Mouse (Mus musculus) liver, embryonic 11.5 days (tissue): ENCODE results near the gene Cldn16. TPM values are rescaled to one million over a fixed set of nuclear protein-coding genes. Genes with fewer than 3 reads are reported as not detected.
"Not testable (repeated sequence)": the region's sequence is repeated elsewhere in the genome, so short reads cannot be mapped to it uniquely, and the experiment has no call there.

ENCODE experiments used
- ATAC-seq: fragments of 200-750 bp; cut with Nextera tagmentation; replicated peaks from 2 replicates; pipeline ENCODE4 v1.8.0; 2017; ENCODE audit warnings: moderate number of reproducible peaks, mild to moderate bottlenecking, moderate TSS enrichment, moderate library complexity; ENCODE audit not compliant: low FRiP score
- DNase-seq: peaks from one replicate; pipeline ENCODE4 v3.0.0-alpha.2; 2017; ENCODE audit warnings: low spot score
- H3K27ac ChIP-seq: fragments of 300-500 bp; sonication (generic); 2 replicates; pipeline ENCODE4 v1.5.1; 2014; ENCODE audit warnings: mild to moderate bottlenecking, low read depth, low read length, control low read depth
- H3K27me3 ChIP-seq: fragments of 300-500 bp; sonication (generic); replicated peaks from 2 replicates; pipeline ENCODE4 v1.6.1; 2014; ENCODE audit warnings: low read length, mixed read lengths; ENCODE audit not compliant: control insufficient read depth, insufficient read depth
- H3K36me3 ChIP-seq: fragments of 300-500 bp; sonication (generic); 2 replicates; pipeline ENCODE4 v1.6.1; 2014; ENCODE audit warnings: mild to moderate bottlenecking, low read length, moderate library complexity, mixed read lengths; ENCODE audit not compliant: control insufficient read depth, insufficient read depth
- H3K4me1 ChIP-seq: fragments of 300-500 bp; sonication (generic); replicated peaks from 2 replicates; pipeline ENCODE4 v1.6.1; 2014; ENCODE audit warnings: low read length, mixed read lengths; ENCODE audit not compliant: control insufficient read depth, insufficient read depth
- H3K4me2 ChIP-seq: fragments of 300-500 bp; sonication (generic); 2 replicates; pipeline ENCODE4 v1.6.1; 2014; ENCODE audit warnings: mild to moderate bottlenecking, control low read depth, moderate library complexity
- H3K4me3 ChIP-seq: fragments of 300-500 bp; sonication (generic); 2 replicates; pipeline ENCODE4 v1.5.1; 2014; ENCODE audit warnings: low read depth, low read length, control low read depth
- H3K9ac ChIP-seq: fragments of 300-500 bp; sonication (generic); 2 replicates; pipeline ENCODE4 v1.6.1; 2014; ENCODE audit warnings: low read depth, low read length, control low read depth
- H3K9me3 ChIP-seq: fragments of 300-500 bp; sonication (generic); 2 replicates; pipeline ENCODE4 v1.6.1; 2016; ENCODE audit warnings: low read length, inconsistent platforms, mixed read lengths; ENCODE audit not compliant: control insufficient read depth
- WGBS: fragments of 180-500 bp; shearing (Covaris S2); extraction: QIAGEN DNeasy Blood & Tissue Kit; methylation state at CpG from one replicate; pipeline ENCODE4 v1.1.7; 2014; 5-methylcytosine and 5-hydroxymethylcytosine counted together
- polyA plus RNA-seq: library from polyadenylated mRNA; unstranded; fragments of >200 nt; fragmentation: Nextera tagmentation; extraction: Ambion mirVana; gene quantifications from 2 replicates; pipeline ENCODE4 v1.2.1, GENCODE M21; 2014

Gene Cldn16
- polyA plus RNA-seq, 1 experiment from 2014 or later = not detected

DNA sequence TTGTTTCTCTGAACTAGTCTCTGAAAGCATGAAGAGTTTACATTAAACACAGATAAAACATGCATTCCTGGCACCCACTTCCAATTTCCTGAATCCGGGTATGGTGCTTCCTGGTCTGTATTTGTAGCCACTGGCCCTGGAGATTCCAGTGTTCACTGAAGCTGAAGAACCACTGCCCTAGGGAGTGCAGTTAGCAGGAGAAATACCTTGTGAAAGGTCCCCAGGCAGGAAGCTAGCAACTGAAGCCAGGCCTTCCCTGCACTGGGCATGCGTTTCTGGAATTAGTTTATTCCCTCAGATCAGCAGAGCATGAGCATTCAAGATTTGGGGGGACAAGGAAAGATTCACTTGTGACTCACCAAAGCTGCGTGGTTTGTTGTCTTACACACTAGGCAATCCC, 8.8 kb upstream of the Cldn16 start:
- 60% methylated on average over 3 of the region's 3 CpGs for WGBS
- H3K9ac ChIP-seq = no peak overlapping the region
- no peak overlapping the region for H3K27ac ChIP-seq
- no peaks in the 10 kb centered on the region for H3K27me3 ChIP-seq
- H3K9me3 ChIP-seq = no peaks in the 10 kb centered on the region
- no peak overlapping the region for H3K4me3 ChIP-seq
- no peak for ATAC-seq
- H3K4me2 ChIP-seq = no peak overlapping the region
- no peaks in the 10 kb centered on the region for H3K4me1 ChIP-seq
- no peak for DNase-seq
- H3K36me3 ChIP-seq = no peaks in the 10 kb centered on the region

GRCm38 (mm10) chr16:26456182-26456581, 6.8 kb upstream of the Cldn16 start:
- H3K27me3 ChIP-seq = no peaks in the 10 kb centered on the region
- H3K36me3 ChIP-seq = no peaks in the 10 kb centered on the region
- no peak overlapping the region for H3K9ac ChIP-seq
- H3K9me3 ChIP-seq = no peaks in the 10 kb centered on the region
- no peak overlapping the region for H3K27ac ChIP-seq
- no peak overlapping the region for H3K4me2 ChIP-seq
- DNase-seq (no peak), ATAC-seq (no peak)
- H3K4me3 ChIP-seq = no peak overlapping the region
- H3K4me1 ChIP-seq = no peaks in the 10 kb centered on the region
- 74% methylated on average over 2 of the region's 2 CpGs for WGBS

- no peaks in the 10 kb centered on the region for H3K36me3 ChIP-seq
- H3K4me1 ChIP-seq = no peaks in the 10 kb centered on the region
- ATAC-seq (no peak), DNase-seq (no peak)
- H3K27me3 ChIP-seq = no peaks in the 10 kb centered on the region
- 80% methylated on average over 4 of the region's 4 CpGs for WGBS
- H3K4me3 ChIP-seq = no peak overlapping the region
- H3K9ac ChIP-seq = no peak overlapping the region
- H3K27ac ChIP-seq = no peak overlapping the region
- H3K9me3 ChIP-seq = no peaks in the 10 kb centered on the region
- H3K4me2 ChIP-seq = no peak overlapping the region
These were observed 3.6 kb downstream of the Cldn16 start for GRCm38 (mm10) chr16:26466535-26466934.

DNA sequence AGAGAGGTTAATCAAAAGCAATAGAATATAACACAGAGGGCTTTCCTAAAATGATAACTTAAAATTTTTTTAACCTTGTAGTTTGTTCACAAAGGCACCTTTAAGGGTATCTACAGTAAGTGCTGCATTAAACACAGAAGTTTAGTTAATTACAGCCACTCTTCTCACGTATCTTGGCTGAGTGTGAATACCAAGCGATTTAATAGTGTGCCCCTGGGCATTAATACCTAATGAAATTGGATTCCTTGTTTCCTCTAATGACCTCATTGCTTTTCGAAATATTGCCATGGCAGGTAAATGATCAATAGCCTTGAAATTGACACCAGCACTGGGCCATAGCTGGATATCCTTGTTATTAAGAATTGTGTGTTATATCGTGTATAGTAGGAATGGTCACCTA, 8.3 kb downstream of the Cldn16 start:
- 78% methylated on average over 4 of the region's 4 CpGs for WGBS
- H3K36me3 ChIP-seq = no peaks in the 10 kb centered on the region
- ATAC-seq (no peak), DNase-seq (no peak)
- H3K27ac ChIP-seq = no peak overlapping the region
- H3K4me1 ChIP-seq = no peaks in the 10 kb centered on the region
- H3K9me3 ChIP-seq = no peaks in the 10 kb centered on the region
- no peak overlapping the region for H3K4me2 ChIP-seq
- H3K9ac ChIP-seq = no peak overlapping the region
- H3K27me3 ChIP-seq = no peaks in the 10 kb centered on the region
- no peak overlapping the region for H3K4me3 ChIP-seq

DNA sequence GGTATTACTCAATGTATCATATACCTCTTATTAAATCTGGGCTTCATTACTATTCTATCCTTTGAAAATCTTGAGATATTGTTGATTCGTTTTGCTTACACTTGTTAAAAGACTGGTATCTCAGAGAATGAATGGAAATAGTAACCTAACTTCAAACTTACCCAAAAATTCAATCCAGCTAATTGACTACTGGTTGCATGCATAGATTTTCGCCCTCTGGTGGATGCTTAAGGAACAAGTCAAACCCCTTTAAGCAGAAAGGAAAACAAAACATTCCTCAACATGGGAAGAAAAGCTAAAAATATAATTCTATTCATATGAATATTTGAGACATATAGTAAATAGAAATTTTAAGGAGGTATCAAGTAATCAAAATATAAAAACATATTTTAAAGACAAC, 32.8 kb downstream of the Cldn16 start:
- Histone ChIP-seq H3K27ac (no peak overlapping the region), H3K36me3 (no peaks in the 10 kb centered on the region), H3K4me3 (no peak overlapping the region), H3K4me2 (no peak overlapping the region), H3K9ac (no peak overlapping the region), H3K27me3 (no peaks in the 10 kb centered on the region), H3K9me3 (no peaks in the 10 kb centered on the region), H3K4me1 (no peaks in the 10 kb centered on the region)
- no peak for ATAC-seq
- 10% methylated on average over 2 of the region's 2 CpGs for WGBS
- DNase-seq = no peak

DNA sequence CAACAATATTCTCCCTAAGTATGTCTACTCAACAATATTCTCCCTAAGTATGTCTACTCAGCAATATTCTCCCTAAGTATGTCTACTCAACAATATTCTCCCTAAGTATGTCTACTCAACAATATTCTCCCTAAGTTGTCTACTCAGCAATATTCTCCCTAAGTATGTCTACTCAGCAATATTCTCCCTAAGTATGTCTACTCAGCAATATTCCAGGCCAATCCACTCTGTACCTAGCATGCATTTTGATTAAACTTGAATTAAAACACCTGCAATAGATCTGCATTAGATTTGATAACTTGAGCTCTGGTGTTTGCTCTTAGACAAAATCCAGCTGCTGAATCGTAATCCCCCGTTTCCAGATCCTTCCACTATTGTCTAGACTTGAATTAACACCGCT, 36.8 kb downstream of the Cldn16 start:
- H3K27me3 ChIP-seq, H3K36me3 ChIP-seq, H3K4me3 ChIP-seq, DNase-seq, H3K9me3 ChIP-seq, ATAC-seq, H3K9ac ChIP-seq, H3K4me1 ChIP-seq, H3K4me2 ChIP-seq, H3K27ac ChIP-seq: not testable (repeated sequence)
- WGBS = 91% methylated on average over 3 of the region's 3 CpGs

DNA sequence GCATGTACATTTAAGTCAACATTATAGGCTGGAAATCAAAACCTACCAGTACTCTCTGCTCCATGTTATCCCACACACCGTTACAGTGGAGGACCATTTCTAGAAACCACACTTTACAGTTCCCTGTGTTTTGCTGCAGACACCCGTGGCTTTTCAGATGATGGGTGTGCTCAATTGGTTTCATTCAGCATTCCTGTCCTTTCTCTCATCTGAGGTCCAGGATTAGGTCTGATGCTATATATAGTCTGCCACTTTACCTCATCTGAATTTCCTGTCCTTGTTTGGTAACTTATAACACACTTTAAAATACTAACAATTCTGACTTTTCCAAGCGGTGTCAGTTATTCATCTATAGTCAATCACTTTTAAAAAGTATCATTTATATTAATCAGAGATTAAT, 37.8 kb downstream of the Cldn16 start:
- Histone ChIP-seq H3K27me3 (no peaks in the 10 kb centered on the region), H3K9me3 (no peaks in the 10 kb centered on the region), H3K4me2 (no peak overlapping the region), H3K4me1 (no peaks in the 10 kb centered on the region), H3K9ac (no peak overlapping the region), H3K27ac (no peak overlapping the region), H3K4me3 (no peak overlapping the region), H3K36me3 (no peaks in the 10 kb centered on the region)
- WGBS = 72% methylated on average over 3 of the region's 3 CpGs
- ATAC-seq (no peak), DNase-seq (no peak)

- no peak for ATAC-seq
- H3K36me3 ChIP-seq = no peaks in the 10 kb centered on the region
- H3K9me3 ChIP-seq = no peaks in the 10 kb centered on the region
- no peak overlapping the region for H3K4me2 ChIP-seq
- H3K27me3 ChIP-seq = no peaks in the 10 kb centered on the region
- WGBS = 78% methylated on average over 4 of the region's 4 CpGs
- H3K4me3 ChIP-seq = no peak overlapping the region
- DNase-seq = no peak
- no peak overlapping the region for H3K27ac ChIP-seq
- no peak overlapping the region for H3K9ac ChIP-seq
- no peaks in the 10 kb centered on the region for H3K4me1 ChIP-seq
These were observed 42.0 kb downstream of the Cldn16 start for GRCm38 (mm10) chr16:26504961-26505360.

- no peak for ATAC-seq
- Histone ChIP-seq H3K36me3 (no peaks in the 10 kb centered on the region), H3K27ac (no peak overlapping the region), H3K27me3 (no peaks in the 10 kb centered on the region), H3K4me3 (no peak overlapping the region), H3K9me3 (no peaks in the 10 kb centered on the region), H3K9ac (no peak overlapping the region), H3K4me1 (no peaks in the 10 kb centered on the region), H3K4me2 (no peak overlapping the region)
- 51% methylated on average over 2 of the region's 2 CpGs for WGBS
- no peak for DNase-seq
These were observed 56.7 kb downstream of the Cldn16 start for GRCm38 (mm10) chr16:26519596-26519995.
